Mouse (Mus musculus) myocyte (in vitro differentiated cells): Measurements from ENCODE around the gene Cd180.

Experiments
- CEBPB ChIP-seq: IDR thresholded peaks from 2 replicates; pipeline ENCODE4 v1.6.1; 2011; ENCODE audit warnings: mild to moderate bottlenecking, moderate library complexity; ENCODE audit not compliant: poor library complexity, insufficient read depth, severe bottlenecking
- E2F4 ChIP-seq: IDR thresholded peaks from one replicate; pipeline ENCODE4 v1.6.1; 2011; ENCODE audit warnings: mild to moderate bottlenecking, control low read depth, moderate library complexity; ENCODE audit not compliant: insufficient read depth
- MAX ChIP-seq: IDR thresholded peaks from one replicate; pipeline ENCODE4 v1.6.1; 2011; ENCODE audit warnings: low read depth, mild to moderate bottlenecking, control low read depth
- MYOG ChIP-seq, 3 experiments: IDR thresholded peaks; one replicate each; pipeline ENCODE4 v1.6.1; 2011; ENCODE audit warnings: control low read depth in 2 of 3, low read depth in 2 of 3, mild to moderate bottlenecking in 2 of 3; ENCODE audit not compliant: insufficient read length in 2 of 3, control insufficient read depth in 1 of 3, insufficient read depth in 1 of 3
- POLR2A ChIP-seq: IDR thresholded peaks from one replicate; pipeline ENCODE4 v1.6.1; 2011; ENCODE audit warnings: low read depth, mild to moderate bottlenecking, control low read depth, moderate library complexity; ENCODE audit not compliant: insufficient read length
- POLR2AphosphoS2 ChIP-seq: IDR thresholded peaks from one replicate; pipeline ENCODE4 v1.6.1; 2011; ENCODE audit warnings: low read depth, control low read depth; ENCODE audit not compliant: insufficient read length
- REST ChIP-seq: IDR thresholded peaks from one replicate; pipeline ENCODE4 v1.6.1; 2011; ENCODE audit warnings: mild to moderate bottlenecking, control low read depth, moderate library complexity; ENCODE audit not compliant: insufficient read depth, insufficient read length
- TCF3 ChIP-seq: IDR thresholded peaks from one replicate; pipeline ENCODE4 v1.6.1; 2011; ENCODE audit warnings: low read depth, control low read depth; ENCODE audit not compliant: insufficient read length
- USF1 ChIP-seq: IDR thresholded peaks from one replicate; pipeline ENCODE4 v1.6.1; 2011; ENCODE audit warnings: low read depth, mild to moderate bottlenecking, control low read depth, moderate library complexity

GRCm38 (mm10) chr13:102670503-102670902 is 22.9 kb upstream of the Cd180 start:
- TF ChIP-seq POLR2A: no peak
- TF ChIP-seq POLR2AphosphoS2: no peak
- no peak for TF ChIP-seq USF1
- TF ChIP-seq MAX: no peak
- no peak for TF ChIP-seq REST
- TF ChIP-seq MYOG (IDR thresholded peaks at IDR 0.05; ENCODE audit: control insufficient read depth in 1 of 3, insufficient read depth in 1 of 3, insufficient read length in 2 of 3, low read depth in 2 of 3): peak; percentile 17 to 60 (median 39)
- no peak for TF ChIP-seq CEBPB
- TF ChIP-seq E2F4: no peak
- TF ChIP-seq TCF3: no peak
